Mouse (Mus musculus) adipocyte (in vitro differentiated cells): ENCODE results near the gene Snx29.
"Not testable (repeated sequence)": the region's sequence is repeated elsewhere in the genome, so short reads cannot be mapped to it uniquely, and the experiment has no call there.

ENCODE experiments used
- DNase-seq: peaks from one replicate; pipeline ENCODE4 v3.0.0-alpha.2; 2016; ENCODE audit warnings: low spot score

The Snx29 gene

GRCm38 (mm10) chr16:11448696-11449095 lies 126.0 kb downstream of the Snx29 start:
- DNase-seq: not testable (repeated sequence)

- no peak for DNase-seq
Observed at GRCm38 (mm10) chr16:11449344-11449743, 126.6 kb downstream of the Snx29 start.

- no peak for DNase-seq
Observed at GRCm38 (mm10) chr16:11450626-11451025, 127.9 kb downstream of the Snx29 start.

GRCm38 (mm10) chr16:11454871-11455270 lies 132.2 kb downstream of the Snx29 start:
- no peak for DNase-seq

- DNase-seq: peak; percentile 75
Observed at GRCm38 (mm10) chr16:11455545-11456140, 132.9 kb downstream of the Snx29 start.

- DNase-seq: peak; percentile 73
Observed at GRCm38 (mm10) chr16:11456141-11456645, 133.5 kb downstream of the Snx29 start.

GRCm38 (mm10) chr16:11457136-11457535 lies 134.4 kb downstream of the Snx29 start:
- DNase-seq: no peak

- peak; percentile 63 for DNase-seq
Observed at GRCm38 (mm10) chr16:11457609-11458350, 135.1 kb downstream of the Snx29 start.

GRCm38 (mm10) chr16:11460210-11460609 lies 137.5 kb downstream of the Snx29 start:
- no peak for DNase-seq

GRCm38 (mm10) chr16:11461612-11462011 lies 138.9 kb downstream of the Snx29 start:
- DNase-seq: peak; percentile 18

- peak; percentile 79 for DNase-seq
Observed at GRCm38 (mm10) chr16:11468533-11469179, 145.9 kb downstream of the Snx29 start.

GRCm38 (mm10) chr16:11469491-11469890 lies 146.8 kb downstream of the Snx29 start:
- DNase-seq: no peak

GRCm38 (mm10) chr16:11471246-11471645 lies 148.5 kb downstream of the Snx29 start:
- no peak for DNase-seq

- DNase-seq: no peak
Observed at GRCm38 (mm10) chr16:11472852-11473251, 150.1 kb downstream of the Snx29 start.

- DNase-seq: no peak
Observed at GRCm38 (mm10) chr16:11473474-11473873, 150.8 kb downstream of the Snx29 start.

GRCm38 (mm10) chr16:11473893-11474505 lies 151.3 kb downstream of the Snx29 start:
- no peak for DNase-seq

- no peak for DNase-seq
Observed at GRCm38 (mm10) chr16:11475137-11475943, 152.6 kb downstream of the Snx29 start.

GRCm38 (mm10) chr16:11476314-11476713 lies 153.6 kb downstream of the Snx29 start:
- DNase-seq: no peak

GRCm38 (mm10) chr16:11476968-11477367 lies 154.3 kb downstream of the Snx29 start:
- DNase-seq: no peak

GRCm38 (mm10) chr16:11477591-11477990 lies 154.9 kb downstream of the Snx29 start:
- DNase-seq: no peak

GRCm38 (mm10) chr16:11479605-11480004 lies 156.9 kb downstream of the Snx29 start:
- no peak for DNase-seq

GRCm38 (mm10) chr16:11482189-11482588 lies 159.5 kb downstream of the Snx29 start:
- peak; percentile 24 for DNase-seq
